ENCODE assay signal across 16 mouse cellular contexts in the genomic region with DNA sequence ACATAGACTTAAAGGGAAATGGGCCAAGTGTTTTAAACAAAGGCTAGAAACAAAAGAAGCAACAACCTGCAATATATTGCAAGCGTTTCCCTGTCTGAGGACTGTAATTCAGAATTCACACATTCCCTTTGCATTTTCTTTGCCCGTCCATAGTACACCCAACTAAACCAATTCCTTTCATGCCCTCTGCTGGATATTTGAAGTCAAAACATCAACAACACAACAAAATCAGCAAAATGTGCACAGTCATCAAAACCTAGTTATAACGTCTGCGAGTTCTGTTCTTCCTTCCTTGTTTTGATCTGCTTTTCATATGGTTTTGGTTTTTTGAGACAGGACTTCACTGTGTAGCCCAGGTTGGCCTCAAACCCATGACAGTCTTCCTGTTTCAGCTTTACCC.
A peak's percentile ranks its signal among the peaks of the same experiment; 100 is the strongest.
DNase-seq lines count a peak whose midpoint lies in the region; TF ChIP-seq lines count a peak whose summit lies in the region.
"Had no signal": no experiment of that assay in that cellular context is flagged by ENCODE, and none has a peak within 500 bp of the region (broad histone marks: within the 10 kb centered on the region; RNA-seq: fewer than 3 reads in every experiment).

No protein-coding gene starts in this region.

- no peaks in the 10 kb centered on the region for H3K27me3 ChIP-seq in heart, adult 2 months (ENCODE audit: control insufficient read depth, insufficient read depth, low read length)
- H3K27me3 ChIP-seq: embryonic facial prominence, embryonic 13.5 days; forebrain, embryonic 15.5 days; hindbrain, embryonic 12.5 days had no signal

- H3K79me2 ChIP-seq in heart, adult 2 months (replicated peaks; ENCODE audit: control insufficient read depth, insufficient read depth, low read length) = no peaks in the 10 kb centered on the region

- TF ChIP-seq CTCF in heart, adult 2 months (IDR thresholded peaks at IDR 0.05) = peak; percentile 52
- TF ChIP-seq CTCF in left cerebral cortex, adult 2 months (IDR thresholded peaks at IDR 0.05) = peak; percentile 51

- H3K4me1 ChIP-seq in heart, adult 2 months (ENCODE audit: control insufficient read depth, insufficient read depth, low read length) = no peaks in the 10 kb centered on the region
- H3K4me1 ChIP-seq: embryonic facial prominence, embryonic 13.5 days; forebrain, embryonic 15.5 days; hindbrain, embryonic 12.5 days had no signal

- intact Hi-C loops in heart, adult 2 months (cut with DNase I) = no loop called here
- intact Hi-C loops in left cerebral cortex, adult 2 months (cut with DNase I) = loop anchor here (5.0 kb wide), 2 partner anchors 451 to 566 kb away; no protein-coding TSS in a partner anchor

- TF ChIP-seq POLR2A in heart, adult 2 months (IDR thresholded peaks at IDR 0.05; ENCODE audit: insufficient read depth, low read depth, low read length) = no peak

- no peaks in the 10 kb centered on the region for H3K36me3 ChIP-seq in heart, adult 2 months (ENCODE audit: control insufficient read depth, insufficient read depth, low read length)
- H3K36me3 ChIP-seq: embryonic facial prominence, embryonic 13.5 days; forebrain, embryonic 15.5 days; hindbrain, embryonic 12.5 days had no signal

- H3K27ac ChIP-seq in heart, adult 2 months = no peak overlapping the region
- H3K27ac ChIP-seq in left cerebral cortex, adult 2 months = no peak overlapping the region
- H3K27ac ChIP-seq: embryonic facial prominence, embryonic 13.5 days; forebrain, embryonic 15.5 days; hindbrain, embryonic 12.5 days; liver, embryonic 14.5 days had no signal

- H3K4me3 ChIP-seq in heart, adult 2 months = no peak overlapping the region
- no peak overlapping the region for H3K4me3 ChIP-seq in left cerebral cortex, adult 2 months
- H3K4me3 ChIP-seq: embryonic facial prominence, embryonic 13.5 days; forebrain, embryonic 15.5 days; hindbrain, embryonic 12.5 days; megakaryocyte, embryonic 14.5 days; myocyte had no signal

- WGBS in heart, adult 2 months = 52% methylated on average over 4 of the region's 4 CpGs

- no peak for DNase-seq in heart, adult 2 months
- DNase-seq in heart, adult 18-20 months = no peak
- no peak for DNase-seq in left cerebral cortex, adult 2 months (ENCODE audit: extremely low spot score in 1 of 2, low spot score in 2 of 2)
- no peak for DNase-seq in left cerebral cortex, adult 11 months (ENCODE audit: low spot score)
- peak; percentile 37 for DNase-seq in 416B (ENCODE audit: low read depth)
- peak; percentile 73 for DNase-seq in MN1 (ENCODE audit: low spot score)
- DNase-seq in urinary bladder, adult 18-20 months (ENCODE audit: low spot score in 2 of 2) = no peak
- no peak for DNase-seq in layer of hippocampus, postnatal 10 days (ENCODE audit: low spot score in 2 of 2)
- DNase-seq: cerebellum, adult 9-11 months; gastrocnemius, postnatal 25 days had no signal

- TF ChIP-seq EP300 in heart, adult 2 months (IDR thresholded peaks at IDR 0.05; ENCODE audit: insufficient read depth, low read depth, low read length) = no peak

- H3K9ac ChIP-seq in heart, adult 2 months (ENCODE audit: low read depth, low read length) = no peak overlapping the region
- H3K9ac ChIP-seq: embryonic facial prominence, embryonic 13.5 days; forebrain, embryonic 15.5 days; hindbrain, embryonic 12.5 days; liver, embryonic 14.5 days had no signal

Comparison
In these comparisons a context has a peak if more than half of its experiments do, and no peak if none do; other contexts are left out.
1. DNase-seq: peak in 416B (single experiment) and MN1 (single experiment); none in heart, adult 2 months (0 of 2), heart, adult 18-20 months (0 of 2), left cerebral cortex, adult 2 months (0 of 2), left cerebral cortex, adult 11 months (single experiment), urinary bladder, adult 18-20 months (0 of 2) and layer of hippocampus, postnatal 10 days (0 of 2).